Mouse (Mus musculus) monocyte, adult 2 months (primary cell): ENCODE results near the gene Elavl1.
"Not testable (repeated sequence)": the region's sequence is repeated elsewhere in the genome, so short reads cannot be mapped to it uniquely, and the experiment has no call there.

Experiments
- DNase-seq, 2 experiments: peaks; one replicate each; pipeline ENCODE4 v3.0.0; 2022; ENCODE audit warnings: low spot score in 2 of 2, low read depth in 1 of 2

The Elavl1 gene

DNA sequence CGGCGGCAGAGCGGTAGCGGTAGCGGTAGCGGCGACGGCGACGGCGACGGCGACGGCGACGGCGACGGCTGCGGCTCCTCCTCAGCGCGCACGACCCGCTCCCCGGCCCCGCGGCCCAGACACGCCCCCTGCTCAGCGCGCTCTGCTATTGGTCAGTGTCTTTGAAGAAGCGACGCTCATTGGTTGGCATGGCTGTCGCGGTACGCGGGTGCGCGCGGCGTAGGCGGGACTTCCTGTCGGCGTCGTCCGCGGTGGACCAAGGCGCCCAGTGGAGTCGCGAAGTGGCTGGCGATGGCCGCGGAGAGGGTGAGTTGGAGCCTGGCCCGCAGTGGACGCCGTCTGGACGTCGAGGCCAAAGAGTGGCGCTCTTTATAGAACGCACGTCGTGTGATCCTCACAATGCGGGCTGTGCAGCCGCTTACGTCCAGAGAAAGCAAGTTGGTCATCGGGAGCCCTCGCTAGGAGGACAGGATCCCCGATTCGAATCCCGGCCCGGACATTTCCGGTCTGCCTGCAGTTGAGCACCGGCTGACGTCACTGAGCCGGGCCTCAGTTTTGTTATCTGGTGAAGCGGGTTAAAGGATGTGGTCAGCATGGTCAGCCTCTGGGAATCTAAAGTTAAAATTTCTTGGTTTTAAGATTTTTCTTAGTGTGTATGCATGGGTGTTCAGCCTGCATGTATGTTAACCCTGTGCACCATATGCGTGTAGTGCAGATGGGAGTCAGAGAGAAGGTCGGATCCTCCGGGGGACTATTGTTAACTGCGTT is at the start of gene Elavl1, which contains the start of gene Ccl25:
Elavl1 (minus strand) TSS at position 431 of the 768 bp plus-strand sequence.
Ccl25 (plus strand) TSS at position 228 of the 768 bp plus-strand sequence.
- DNase-seq, result peak; percentile 82 to 94

DNA sequence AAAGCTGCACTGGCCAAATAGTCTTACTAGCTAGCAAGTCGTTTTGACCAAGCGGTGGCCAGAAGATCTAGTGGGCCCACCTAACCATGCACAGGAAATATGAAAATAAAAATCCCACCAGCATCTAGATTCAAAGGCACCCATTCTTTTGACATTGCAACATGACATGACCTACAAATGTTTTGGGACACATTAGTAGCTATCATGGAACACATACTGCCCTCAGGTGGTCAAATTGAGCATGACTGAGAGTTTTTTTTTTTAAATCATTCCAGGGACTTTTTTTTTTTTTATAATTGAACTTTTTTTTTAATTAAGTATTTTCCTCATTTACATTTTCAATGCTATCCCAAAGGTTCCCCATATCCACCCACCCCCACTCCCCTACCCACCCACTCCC is 47.4 kb upstream of the Elavl1 start:
- DNase-seq, result no peak

DNA sequence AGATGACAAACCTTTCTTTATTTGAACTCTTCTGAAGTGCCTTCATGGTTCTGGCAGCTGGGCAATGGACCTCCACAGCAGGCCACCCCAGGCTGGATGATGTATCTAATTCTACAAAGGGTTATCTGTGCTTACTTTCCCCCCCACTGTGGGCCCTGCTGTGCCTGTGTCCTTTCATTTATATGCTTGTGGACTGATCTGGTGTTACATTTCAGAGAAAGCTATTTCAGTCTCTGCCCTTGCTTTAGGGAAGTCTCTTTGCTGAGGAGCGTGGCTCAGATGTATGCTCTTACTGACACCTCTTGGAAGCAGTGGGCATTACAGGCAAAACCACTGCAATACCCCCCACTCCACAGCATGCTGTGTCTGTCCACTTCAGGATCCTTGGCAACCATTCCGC is 44.9 kb upstream of the Elavl1 start:
- peak in 1 of 2 experiments; percentile 43 for DNase-seq

DNA sequence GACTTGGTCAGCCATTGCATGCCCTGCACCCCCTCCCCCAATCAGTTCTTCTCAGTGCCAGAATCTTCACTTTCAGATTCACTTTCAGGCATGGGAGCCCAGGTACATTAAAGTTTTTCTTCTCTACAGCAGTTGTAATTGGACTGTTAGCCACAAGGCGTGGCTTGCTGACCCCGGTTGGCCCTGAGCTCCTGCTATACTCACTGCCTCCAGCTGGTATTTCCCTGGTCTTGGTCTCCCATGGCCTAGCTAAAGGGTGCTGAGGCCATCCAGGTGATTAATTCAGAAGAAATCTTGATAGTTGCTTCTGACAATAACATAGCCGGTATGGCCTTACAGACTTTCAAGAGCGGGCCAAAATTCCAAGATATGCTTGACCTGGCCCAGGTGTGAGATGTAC is 43.3 kb upstream of the Elavl1 start:
- no peak for DNase-seq

DNA sequence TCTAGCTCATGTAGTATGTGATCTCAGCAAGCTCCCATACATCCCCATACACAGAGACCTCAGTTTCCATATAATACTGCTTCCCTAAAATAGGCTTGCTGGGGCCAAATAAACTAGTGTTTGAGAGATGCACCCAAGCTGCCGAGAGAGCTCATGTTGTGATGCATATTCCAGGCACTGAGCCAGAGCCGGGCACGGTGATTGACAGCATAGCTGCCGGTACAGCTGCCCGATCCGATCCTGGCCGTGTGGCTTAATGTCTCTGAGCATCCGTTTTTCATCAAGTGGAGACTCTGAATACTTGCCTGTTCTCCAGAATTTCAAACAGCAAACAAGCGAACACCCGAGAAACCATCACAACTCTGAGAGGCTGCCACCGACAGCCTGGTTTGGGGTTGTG is 42.6 kb upstream of the Elavl1 start:
- DNase-seq, result no peak

- no peak for DNase-seq
These were observed 41.0 kb upstream of the Elavl1 start for GRCm38 (mm10) chr8:4366189-4366588.

DNA sequence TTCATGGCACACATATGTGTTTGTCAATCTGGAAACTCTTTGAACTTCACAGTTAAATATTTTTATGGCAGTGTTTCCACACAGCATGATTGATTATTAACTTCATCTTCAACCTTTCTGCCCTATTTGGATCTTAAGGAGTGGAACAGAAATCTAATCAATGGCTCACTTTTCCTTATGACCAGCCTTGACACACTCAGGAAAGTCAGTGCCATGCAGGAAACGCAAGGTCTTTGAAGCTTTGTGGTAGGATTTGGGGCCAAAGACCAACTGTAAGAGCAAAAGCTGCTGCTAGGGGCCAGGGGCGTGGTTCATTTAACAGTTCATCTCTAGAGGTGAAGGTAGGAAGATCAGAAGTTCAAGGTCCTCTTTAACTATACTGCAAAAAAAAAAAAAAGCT is 35.7 kb upstream of the Elavl1 start:
- DNase-seq, result no peak

DNA sequence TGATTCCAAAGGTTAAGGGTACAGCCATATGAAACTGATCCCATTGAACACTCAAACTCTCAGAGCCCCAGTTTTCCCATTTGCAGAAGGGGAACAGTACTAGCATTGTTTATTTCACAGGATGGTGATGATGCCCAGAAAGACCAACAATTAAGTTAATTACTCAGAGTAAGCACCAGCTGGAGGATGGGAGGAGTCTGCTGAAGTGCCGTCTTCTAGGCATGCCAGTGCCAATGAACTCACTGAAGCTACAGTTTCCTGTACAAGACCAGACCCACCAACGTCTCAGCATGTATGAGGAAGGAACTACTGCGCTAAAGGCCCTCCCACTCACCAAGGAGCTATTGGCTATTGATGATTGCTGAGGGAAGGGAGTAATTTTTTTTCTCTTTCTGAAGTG is 34.1 kb upstream of the Elavl1 start:
- no peak for DNase-seq

DNA sequence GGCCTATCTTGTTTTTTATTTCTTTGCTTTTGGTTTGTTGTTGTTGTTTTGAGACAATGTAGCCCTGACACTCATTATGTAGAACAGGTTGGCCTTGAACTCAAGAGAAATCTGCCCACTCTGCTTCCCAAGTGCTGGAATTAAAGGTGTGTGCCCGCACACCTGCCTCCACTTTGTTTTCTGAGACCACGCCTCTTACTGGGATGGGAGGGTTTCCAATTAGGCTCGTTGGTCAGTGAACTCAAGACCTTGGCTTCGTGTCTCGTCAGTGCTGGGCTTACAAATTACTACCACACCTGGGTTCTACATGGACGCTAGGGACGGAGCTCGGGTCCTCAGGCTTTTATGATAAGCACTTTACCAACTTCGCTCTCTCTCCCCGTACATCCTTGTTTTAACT is 30.2 kb upstream of the Elavl1 start:
- DNase-seq, result no peak

- no peak for DNase-seq
These were observed 29.3 kb upstream of the Elavl1 start for GRCm38 (mm10) chr8:4354516-4354915.

DNA sequence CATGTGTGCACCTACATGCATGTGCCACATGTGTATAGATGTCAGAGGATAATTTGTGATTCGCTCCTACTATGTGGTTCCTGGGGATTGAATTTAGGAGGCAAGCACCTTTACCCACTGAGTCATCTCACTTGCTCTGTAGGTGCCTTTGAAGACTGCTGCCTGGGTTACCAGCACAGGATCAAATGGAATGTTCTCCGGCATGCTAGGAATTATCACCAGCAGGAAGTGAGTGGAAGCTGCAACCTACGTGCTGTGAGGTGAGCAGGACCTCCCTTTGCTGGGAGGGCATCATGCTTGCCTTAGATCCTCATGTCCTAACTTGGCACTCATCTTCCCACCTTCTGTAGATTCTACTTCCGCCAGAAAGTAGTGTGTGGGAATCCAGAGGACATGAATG is 28.5 kb upstream of the Elavl1 start:
- no peak for DNase-seq

GRCm38 (mm10) chr8:4352562-4352961 is 27.3 kb upstream of the Elavl1 start:
- not testable (repeated sequence) for DNase-seq

GRCm38 (mm10) chr8:4350618-4351017 is 25.4 kb upstream of the Elavl1 start:
- DNase-seq, result no peak

DNA sequence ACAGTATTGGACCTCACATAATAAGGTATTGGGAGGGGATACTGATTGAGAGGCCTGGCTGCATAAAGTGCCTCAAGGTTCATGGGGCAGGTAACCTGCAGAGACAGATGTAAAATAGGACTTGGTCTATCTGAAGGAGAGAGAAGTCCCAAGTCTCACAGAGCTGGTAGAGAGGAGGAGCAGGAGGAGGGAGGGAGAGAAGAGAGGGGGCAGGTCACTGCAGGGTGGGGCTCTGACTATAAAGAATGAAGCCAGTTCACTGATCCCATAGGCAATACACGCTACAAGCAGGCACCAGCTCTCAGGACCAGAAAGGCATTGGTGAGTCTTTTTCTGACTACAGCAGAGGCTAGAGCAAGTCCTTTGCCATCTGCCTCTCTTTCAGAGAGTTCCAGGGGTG is 24.1 kb upstream of the Elavl1 start:
- DNase-seq, result no peak

GRCm38 (mm10) chr8:4348275-4348674 is 23.1 kb upstream of the Elavl1 start:
- DNase-seq, result no peak

- peak in 1 of 2 experiments; percentile 2 for DNase-seq
These were observed 22.4 kb upstream of the Elavl1 start for GRCm38 (mm10) chr8:4347661-4348060.

DNA sequence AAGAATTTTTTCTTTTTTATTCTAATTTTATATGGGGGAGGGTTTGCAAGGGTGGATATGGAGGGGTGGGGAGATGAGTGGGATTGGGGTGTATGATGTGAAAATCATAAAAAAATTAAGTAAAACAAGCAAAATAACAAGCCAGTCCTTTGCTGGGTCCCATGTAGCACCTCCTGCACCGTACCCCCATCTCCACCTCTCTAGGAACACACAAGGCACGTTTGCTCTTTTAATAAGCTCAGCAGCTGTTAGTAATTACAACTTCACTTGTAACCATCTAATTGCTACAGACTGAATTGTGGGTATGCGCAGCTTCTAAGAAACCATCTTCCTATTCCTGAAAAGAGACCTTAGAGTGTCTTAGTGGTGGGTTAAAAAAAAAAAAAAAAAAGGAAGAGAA is 15.0 kb upstream of the Elavl1 start:
- DNase-seq, result no peak

DNA sequence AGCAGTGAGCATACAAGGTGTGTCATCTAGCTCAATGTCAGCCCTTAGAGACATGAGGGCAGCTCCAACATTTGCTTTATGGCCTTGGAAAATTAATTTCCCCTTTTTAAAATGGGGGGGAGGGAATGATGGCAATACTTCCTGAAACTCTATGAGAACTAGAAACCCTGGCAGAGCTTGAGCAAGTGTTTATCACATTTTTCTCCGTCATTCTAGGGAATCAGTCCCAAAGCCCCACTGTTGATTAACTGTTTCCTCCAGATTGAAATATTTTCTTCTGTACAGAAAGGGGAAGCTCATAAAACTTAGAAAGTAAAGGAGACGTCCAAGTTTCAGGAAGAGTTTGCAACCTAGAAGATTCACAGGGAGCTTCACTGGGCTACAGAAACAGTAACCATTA is 10.5 kb upstream of the Elavl1 start:
- no peak for DNase-seq

GRCm38 (mm10) chr8:4333966-4334365 is 8.8 kb upstream of the Elavl1 start:
- DNase-seq, result no peak

- no peak for DNase-seq
These were observed 3.8 kb upstream of the Elavl1 start for GRCm38 (mm10) chr8:4329000-4329399.

GRCm38 (mm10) chr8:4325751-4326036 is 481 bp upstream of the Elavl1 start:
- DNase-seq, result no peak

GRCm38 (mm10) chr8:4324525-4324924 is 688 bp downstream of the Elavl1 start:
- peak in 1 of 2 experiments; percentile 1 for DNase-seq

DNA sequence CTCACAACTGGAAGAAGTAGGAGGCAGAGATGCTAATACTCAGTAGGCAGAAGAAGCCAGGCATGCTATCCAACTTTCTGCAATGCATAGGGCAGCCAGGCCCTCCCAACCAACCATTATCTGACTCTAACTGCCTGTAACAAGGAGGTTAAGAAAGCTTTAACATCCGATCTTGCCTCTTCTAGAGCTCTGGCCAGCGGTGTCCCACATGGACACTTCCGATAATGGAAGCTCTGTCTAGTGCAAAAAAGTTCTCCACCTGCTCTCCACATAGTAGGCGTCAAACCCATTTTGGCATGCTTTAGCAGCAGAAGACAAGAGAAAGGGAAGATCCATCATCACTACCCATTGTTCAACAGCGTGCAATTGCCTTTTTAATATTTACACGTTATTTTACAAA is 1.3 kb downstream of the Elavl1 start:
- DNase-seq, result no peak
